Mouse (Mus musculus) forebrain, embryonic 13.5 days (tissue): ENCODE measurements at regions not wholly inside any gene's neighbourhood (a gene's known extent, or its start where the extent isn't known, plus 50 kb on each side); places are given as distances from the start of the nearest gene placed in this dataset.

Source experiments
- ATAC-seq: fragments of 200-750 bp; cut with Nextera tagmentation; 2 replicates; pipeline ENCODE4 v1.8.0; 2017
- H3K27ac ChIP-seq: fragments of 300-500 bp; sonication (generic); 2 replicates; pipeline ENCODE4 v1.5.1; 2015; ENCODE audit warnings: inconsistent platforms, mild to moderate bottlenecking, moderate library complexity
- H3K27me3 ChIP-seq: fragments of 300-500 bp; sonication (generic); 2 replicates; pipeline ENCODE4 v1.6.1; 2015; ENCODE audit warnings: mild to moderate bottlenecking, inconsistent platforms
- H3K36me3 ChIP-seq: fragments of 300-500 bp; sonication (generic); 2 replicates; pipeline ENCODE4 v1.6.1; 2015; ENCODE audit warnings: mild to moderate bottlenecking, inconsistent platforms; ENCODE audit not compliant: poor library complexity, severe bottlenecking
- H3K4me1 ChIP-seq: fragments of 300-500 bp; sonication (generic); 2 replicates; pipeline ENCODE4 v1.6.1; 2015; ENCODE audit warnings: inconsistent platforms
- H3K4me2 ChIP-seq: fragments of 300-500 bp; sonication (generic); 2 replicates; pipeline ENCODE4 v1.6.1; 2015; ENCODE audit warnings: inconsistent platforms, mild to moderate bottlenecking, moderate library complexity
- H3K4me3 ChIP-seq: fragments of 300-500 bp; sonication (generic); 2 replicates; pipeline ENCODE4 v1.5.1; 2015; ENCODE audit warnings: mild to moderate bottlenecking, inconsistent platforms
- H3K9ac ChIP-seq: fragments of 300-500 bp; sonication (generic); 2 replicates; pipeline ENCODE4 v1.6.1; 2015; ENCODE audit warnings: mild to moderate bottlenecking, inconsistent platforms
- H3K9me3 ChIP-seq: fragments of 300-500 bp; sonication (generic); replicated peaks from 2 replicates; pipeline ENCODE4 v1.6.1; 2016; ENCODE audit warnings: inconsistent platforms
- WGBS: fragments of 180-500 bp; shearing (Covaris S2); methylation state at CpG from one replicate; pipeline ENCODE4 v1.1.7; 2015; 5-methylcytosine and 5-hydroxymethylcytosine counted together

- no peaks in the 10 kb centered on the region for H3K4me1 ChIP-seq
- no peak overlapping the region for H3K9ac ChIP-seq
- no peaks in the 10 kb centered on the region for H3K9me3 ChIP-seq
- no peaks in the 10 kb centered on the region for H3K36me3 ChIP-seq
- H3K4me3 ChIP-seq: no peak overlapping the region
- ATAC-seq: no peak
- H3K27me3 ChIP-seq: no peaks in the 10 kb centered on the region
- no peak overlapping the region for H3K4me2 ChIP-seq
- no peak overlapping the region for H3K27ac ChIP-seq
- WGBS: 86% methylated on average over 3 of the region's 3 CpGs
Observed at GRCm38 (mm10) chr15:70982719-70983118, 2851.6 kb upstream of the Gm6569 start.

GRCm38 (mm10) chr15:70987973-70988570, 2846.3 kb upstream of the Gm6569 start:
- ATAC-seq: no peak
- Histone ChIP-seq H3K4me3 (no peak overlapping the region), H3K36me3 (no peaks in the 10 kb centered on the region), H3K9ac (no peak overlapping the region), H3K9me3 (no peaks in the 10 kb centered on the region), H3K27me3 (no peaks in the 10 kb centered on the region), H3K4me2 (no peak overlapping the region), H3K27ac (no peak overlapping the region), H3K4me1 (no peaks in the 10 kb centered on the region)
- WGBS: 88% methylated on average over 4 of the region's 4 CpGs

- no peak overlapping the region for H3K27ac ChIP-seq
- H3K4me1 ChIP-seq: no peaks in the 10 kb centered on the region
- H3K9ac ChIP-seq: no peak overlapping the region
- H3K4me3 ChIP-seq: no peak overlapping the region
- WGBS: 62% methylated on average over 4 of the region's 4 CpGs
- H3K9me3 ChIP-seq: no peaks in the 10 kb centered on the region
- H3K4me2 ChIP-seq: no peak overlapping the region
- H3K36me3 ChIP-seq: no peaks in the 10 kb centered on the region
- ATAC-seq: peak; percentile 21; the same call in 1 of the 2 replicates
- H3K27me3 ChIP-seq: no peaks in the 10 kb centered on the region
Observed at GRCm38 (mm10) chr15:70993397-70993796, 2841.0 kb upstream of the Gm6569 start.

DNA sequence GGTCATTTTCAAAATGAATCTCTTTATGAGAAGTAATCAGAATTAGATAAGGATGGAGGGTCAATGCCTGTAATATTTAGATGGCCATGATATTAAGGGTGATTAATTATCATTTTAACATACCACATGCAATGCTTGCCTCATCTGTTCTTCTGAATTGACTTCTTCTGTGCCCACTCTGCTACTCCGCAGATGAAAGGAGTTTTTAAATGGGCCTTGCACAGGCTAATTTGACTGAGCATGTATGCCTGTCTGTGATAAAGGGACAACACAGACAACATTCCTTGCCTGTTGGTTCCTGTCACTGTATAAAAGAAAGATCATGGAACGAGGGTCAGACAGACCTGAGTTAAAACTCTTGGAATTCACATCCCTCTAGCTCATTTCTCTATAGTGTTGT, 2824.0 kb upstream of the Gm6569 start:
- no peak overlapping the region for H3K4me3 ChIP-seq
- ATAC-seq: no peak
- H3K4me1 ChIP-seq: no peaks in the 10 kb centered on the region
- no peak overlapping the region for H3K4me2 ChIP-seq
- no peaks in the 10 kb centered on the region for H3K36me3 ChIP-seq
- H3K27ac ChIP-seq: no peak overlapping the region
- H3K27me3 ChIP-seq: no peaks in the 10 kb centered on the region
- H3K9ac ChIP-seq: no peak overlapping the region
- WGBS: 46% methylated on average over 2 of the region's 2 CpGs
- H3K9me3 ChIP-seq: no peaks in the 10 kb centered on the region

GRCm38 (mm10) chr15:71010773-71011172, 2823.6 kb upstream of the Gm6569 start:
- 37% methylated on average over 5 of the region's 5 CpGs for WGBS
- ATAC-seq: no peak
- H3K4me3 ChIP-seq: no peak overlapping the region
- no peaks in the 10 kb centered on the region for H3K36me3 ChIP-seq
- H3K27me3 ChIP-seq: no peaks in the 10 kb centered on the region
- no peak overlapping the region for H3K27ac ChIP-seq
- H3K4me1 ChIP-seq: no peaks in the 10 kb centered on the region
- no peak overlapping the region for H3K4me2 ChIP-seq
- H3K9ac ChIP-seq: no peak overlapping the region
- H3K9me3 ChIP-seq: no peaks in the 10 kb centered on the region

- no peaks in the 10 kb centered on the region for H3K9me3 ChIP-seq
- H3K4me3 ChIP-seq: no peak overlapping the region
- H3K4me2 ChIP-seq: no peak overlapping the region
- H3K9ac ChIP-seq: no peak overlapping the region
- no peaks in the 10 kb centered on the region for H3K4me1 ChIP-seq
- no peak for ATAC-seq
- no peaks in the 10 kb centered on the region for H3K36me3 ChIP-seq
- 85% methylated on average over 5 of the region's 5 CpGs for WGBS
- no peaks in the 10 kb centered on the region for H3K27me3 ChIP-seq
- H3K27ac ChIP-seq: no peak overlapping the region
Observed at GRCm38 (mm10) chr15:71054251-71054852, 2780.0 kb upstream of the Gm6569 start.

- no peak overlapping the region for H3K27ac ChIP-seq
- H3K9ac ChIP-seq: no peak overlapping the region
- H3K27me3 ChIP-seq: no peaks in the 10 kb centered on the region
- no peaks in the 10 kb centered on the region for H3K9me3 ChIP-seq
- H3K4me2 ChIP-seq: no peak overlapping the region
- H3K4me1 ChIP-seq: no peaks in the 10 kb centered on the region
- WGBS: 98% methylated on average over 1 of the region's 1 CpGs
- no peaks in the 10 kb centered on the region for H3K36me3 ChIP-seq
- no peak for ATAC-seq
- no peak overlapping the region for H3K4me3 ChIP-seq
Observed at GRCm38 (mm10) chr15:71086367-71086997, 2747.9 kb upstream of the Gm6569 start.

DNA sequence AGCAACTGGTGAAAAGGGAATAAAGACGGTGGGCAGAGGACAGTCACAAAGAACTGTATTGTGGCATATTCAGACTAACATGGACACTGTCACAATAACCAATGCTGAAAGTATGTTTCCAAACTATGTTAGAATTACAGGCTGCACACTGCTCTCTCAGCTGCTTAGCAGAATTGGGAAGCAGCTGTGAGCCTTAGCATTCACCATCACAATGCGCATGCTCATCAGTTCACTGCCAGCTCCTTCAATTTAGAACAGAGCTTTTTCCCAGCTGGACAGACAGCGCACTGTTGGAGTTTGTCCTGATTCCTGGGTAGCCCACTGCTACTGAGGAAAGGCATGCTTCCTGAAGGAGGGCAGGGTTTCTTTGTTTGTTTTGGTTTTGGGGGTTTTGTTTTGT, 2735.2 kb upstream of the Gm6569 start:
- no peaks in the 10 kb centered on the region for H3K4me1 ChIP-seq
- H3K27ac ChIP-seq: no peak overlapping the region
- WGBS: 34% methylated on average over 3 of the region's 3 CpGs
- no peaks in the 10 kb centered on the region for H3K27me3 ChIP-seq
- no peak overlapping the region for H3K9ac ChIP-seq
- ATAC-seq: peak; percentile 65; the same call in 1 of the 2 replicates
- no peak overlapping the region for H3K4me2 ChIP-seq
- H3K36me3 ChIP-seq: no peaks in the 10 kb centered on the region
- H3K4me3 ChIP-seq: no peak overlapping the region
- no peaks in the 10 kb centered on the region for H3K9me3 ChIP-seq

- no peak for ATAC-seq
- Histone ChIP-seq H3K4me1 (no peaks in the 10 kb centered on the region), H3K36me3 (no peaks in the 10 kb centered on the region), H3K9me3 (no peaks in the 10 kb centered on the region), H3K27me3 (no peaks in the 10 kb centered on the region), H3K9ac (no peak overlapping the region), H3K27ac (no peak overlapping the region), H3K4me3 (no peak overlapping the region), H3K4me2 (no peak overlapping the region)
Observed at GRCm38 (mm10) chr15:71129802-71130201, 2704.6 kb upstream of the Gm6569 start.

DNA sequence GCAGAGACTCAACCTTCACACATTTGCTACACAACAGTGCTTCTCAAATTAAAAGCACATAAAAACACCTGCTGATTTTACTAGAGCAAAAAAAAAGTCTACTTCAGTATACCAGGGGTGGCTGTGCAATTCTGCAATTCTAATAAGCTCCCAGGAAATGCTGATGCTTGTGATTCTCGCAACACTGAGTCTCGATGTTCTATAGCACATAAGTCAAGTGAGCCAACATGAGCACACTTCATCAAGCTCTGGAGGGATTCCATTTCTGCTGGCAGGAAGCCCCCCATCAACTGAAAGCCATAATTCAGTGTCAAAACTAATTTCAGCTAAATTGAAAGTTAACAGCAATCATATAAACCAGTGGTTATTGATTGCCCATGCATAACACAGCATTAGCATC, 2676.7 kb upstream of the Gm6569 start:
- Histone ChIP-seq H3K9ac (no peak overlapping the region), H3K9me3 (no peaks in the 10 kb centered on the region), H3K4me1 (no peaks in the 10 kb centered on the region), H3K27me3 (no peaks in the 10 kb centered on the region), H3K36me3 (no peaks in the 10 kb centered on the region), H3K4me3 (no peak overlapping the region), H3K4me2 (no peak overlapping the region), H3K27ac (no peak overlapping the region)
- ATAC-seq: 0 out of 2 replicates have a peak, but pooled peaks have one; percentile 16
- WGBS: 90% methylated on average over 2 of the region's 2 CpGs

- H3K4me1 ChIP-seq: no peaks in the 10 kb centered on the region
- H3K4me3 ChIP-seq: no peak overlapping the region
- H3K4me2 ChIP-seq: no peak overlapping the region
- no peaks in the 10 kb centered on the region for H3K36me3 ChIP-seq
- ATAC-seq: 0 out of 2 replicates have a peak, but pooled peaks have one; percentile 19
- no peak overlapping the region for H3K9ac ChIP-seq
- H3K27me3 ChIP-seq: no peaks in the 10 kb centered on the region
- no peak overlapping the region for H3K27ac ChIP-seq
- H3K9me3 ChIP-seq: no peaks in the 10 kb centered on the region
Observed at GRCm38 (mm10) chr15:71162097-71162496, 2672.3 kb upstream of the Gm6569 start.

- ATAC-seq: peak; percentile 80; the same call in 1 of the 2 replicates
- H3K4me2 ChIP-seq: no peak overlapping the region
- no peak overlapping the region for H3K4me3 ChIP-seq
- H3K9me3 ChIP-seq: no peaks in the 10 kb centered on the region
- no peak overlapping the region for H3K9ac ChIP-seq
- 42% methylated on average over 11 of the region's 11 CpGs for WGBS
- H3K27ac ChIP-seq: no peak overlapping the region
- peaks cover 8% of the 10 kb centered on the region; the same call in 1 of the 2 replicates for H3K4me1 ChIP-seq
- no peaks in the 10 kb centered on the region for H3K27me3 ChIP-seq
- H3K36me3 ChIP-seq: no peaks in the 10 kb centered on the region
Observed at GRCm38 (mm10) chr15:71195011-71195739, 2639.2 kb upstream of the Gm6569 start.
